Mouse (Mus musculus) forebrain, postnatal 0 days (tissue): ENCODE results near the gene Iyd. TPM values are rescaled to one million over a fixed set of nuclear protein-coding genes. Genes with fewer than 3 reads are reported as not detected.

Source experiments
- ATAC-seq: fragments of 200-750 bp; cut with Nextera tagmentation; 2 replicates; pipeline ENCODE4 v1.8.0; 2017; ENCODE audit warnings: mild to moderate bottlenecking, moderate library complexity
- DNase-seq: peaks from one replicate; pipeline ENCODE4 v3.0.0-alpha.2; 2015
- H3K27ac ChIP-seq: fragments of 300-500 bp; sonication (generic); 2 replicates; pipeline ENCODE4 v1.5.1; 2014; ENCODE audit warnings: low read depth, mild to moderate bottlenecking, antibody characterized with exemption, low read length, moderate library complexity, mixed read lengths
- H3K27me3 ChIP-seq: fragments of 300-500 bp; sonication (generic); 2 replicates; pipeline ENCODE4 v1.6.1; 2014; ENCODE audit warnings: mild to moderate bottlenecking, low read length, mixed read lengths; ENCODE audit not compliant: insufficient read depth
- H3K36me3 ChIP-seq: fragments of 300-500 bp; sonication (generic); 2 replicates; pipeline ENCODE4 v1.6.1; 2014; ENCODE audit warnings: mild to moderate bottlenecking, moderate library complexity; ENCODE audit not compliant: insufficient read depth
- H3K4me1 ChIP-seq: fragments of 300-500 bp; sonication (generic); 2 replicates; pipeline ENCODE4 v1.6.1; 2014; ENCODE audit warnings: antibody characterized with exemption; ENCODE audit not compliant: insufficient read depth
- H3K4me2 ChIP-seq: fragments of 300-500 bp; sonication (generic); 2 replicates; pipeline ENCODE4 v1.6.1; 2014; ENCODE audit warnings: low read depth, mild to moderate bottlenecking, moderate library complexity
- H3K4me3 ChIP-seq: fragments of 300-500 bp; sonication (generic); 2 replicates; pipeline ENCODE4 v1.5.1; 2014; ENCODE audit warnings: low read depth, low read length, mixed read lengths
- H3K9ac ChIP-seq: fragments of 300-500 bp; sonication (generic); 2 replicates; pipeline ENCODE4 v1.6.1; 2014; ENCODE audit warnings: mild to moderate bottlenecking
- H3K9me3 ChIP-seq: fragments of 300-500 bp; sonication (generic); 2 replicates; pipeline ENCODE4 v1.6.1; 2016; ENCODE audit warnings: low read length
- CTCF ChIP-seq: sonication (generic); IDR thresholded peaks from 2 replicates; pipeline ENCODE4 v1.5.1; 2016; ENCODE audit warnings: antibody characterized with exemption, control low read depth, low read depth
- WGBS: fragments of 180-500 bp; shearing (Covaris S2); extraction: QIAGEN DNeasy Blood & Tissue Kit; methylation state at CpG from one replicate; pipeline ENCODE4 v1.1.7; 2014; 5-methylcytosine and 5-hydroxymethylcytosine counted together
- polyA plus RNA-seq: library from polyadenylated mRNA; unstranded; fragments of >200 nt; fragmentation: Nextera tagmentation; extraction: Ambion mirVana; gene quantifications from 2 replicates; pipeline ENCODE4 v1.2.1, GENCODE M21; 2015
- total RNA-seq: library from RNA; depleted of rRNA; stranded (reverse); fragments of >200 nt; gene quantifications from 2 replicates; pipeline ENCODE4 v1.2.3, GENCODE M21; 2014

Iyd gene
- total and polyA plus RNA-seq, 2 experiments from 2014 or later = 0.50 to 0.81 TPM

DNA sequence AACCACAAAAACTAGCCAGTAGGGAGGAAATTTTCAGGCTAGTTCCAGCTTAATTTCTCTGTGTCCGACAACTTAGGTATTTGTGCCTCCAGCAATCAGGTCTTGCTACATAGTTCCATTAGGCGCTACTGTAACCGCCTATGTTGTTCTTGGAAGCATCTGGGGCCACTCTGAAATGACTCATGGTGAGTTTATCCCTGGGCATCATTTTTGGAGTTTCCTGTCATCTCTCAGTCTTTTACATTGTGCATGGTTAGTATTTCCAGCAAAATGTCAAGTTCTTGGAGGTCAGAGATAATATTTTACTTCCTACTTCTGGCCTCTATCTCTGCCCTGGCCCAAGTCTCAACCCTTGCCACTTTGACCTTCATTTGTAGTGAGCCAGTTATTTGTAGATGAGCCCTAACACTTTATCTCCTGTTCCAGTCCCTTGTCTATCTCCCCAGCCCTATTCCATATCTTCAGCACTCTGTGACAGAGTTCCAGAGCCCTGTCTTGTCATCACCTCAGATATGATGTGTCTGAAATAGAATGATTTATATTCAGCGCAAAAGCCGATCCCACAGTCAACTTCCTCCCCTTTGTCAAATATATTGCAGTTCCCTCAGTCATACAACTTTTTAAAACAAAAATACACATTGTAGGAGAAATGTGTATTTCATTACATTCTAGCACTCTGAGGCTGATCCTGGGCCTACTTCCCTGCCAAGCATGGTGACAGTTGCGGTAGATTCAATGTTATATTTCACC is 16.8 kb upstream of the Iyd start:
- no peaks in the 10 kb centered on the region for H3K27me3 ChIP-seq
- H3K36me3 ChIP-seq = no peaks in the 10 kb centered on the region
- TF ChIP-seq CTCF = no peak
- no peaks in the 10 kb centered on the region for H3K9me3 ChIP-seq
- H3K27ac ChIP-seq = 0 out of 2 replicates have a peak overlapping the region, but pooled peaks have one; percentile 21
- ATAC-seq (peak; percentile 77), DNase-seq (no peak)
- H3K4me1 ChIP-seq = no peaks in the 10 kb centered on the region
- H3K4me2 ChIP-seq = no peak overlapping the region
- H3K9ac ChIP-seq = no peak overlapping the region
- WGBS = 86% methylated on average over 6 of the region's 6 CpGs
- no peak overlapping the region for H3K4me3 ChIP-seq

- no peak overlapping the region for H3K4me3 ChIP-seq
- no peak overlapping the region for H3K4me2 ChIP-seq
- H3K4me1 ChIP-seq = no peaks in the 10 kb centered on the region
- H3K27me3 ChIP-seq = no peaks in the 10 kb centered on the region
- no peak overlapping the region for H3K9ac ChIP-seq
- WGBS = 77% methylated on average over 3 of the region's 3 CpGs
- H3K27ac ChIP-seq = no peak overlapping the region
- no peaks in the 10 kb centered on the region for H3K36me3 ChIP-seq
- DNase-seq = no peak
- ATAC-seq = no peak
- no peak for TF ChIP-seq CTCF
- no peaks in the 10 kb centered on the region for H3K9me3 ChIP-seq
These were observed 15.5 kb upstream of the Iyd start for GRCm38 (mm10) chr10:3524513-3524912.

GRCm38 (mm10) chr10:3525420-3526019 is 14.5 kb upstream of the Iyd start:
- no peaks in the 10 kb centered on the region for H3K9me3 ChIP-seq
- WGBS = 12% methylated on average over 2 of the region's 2 CpGs
- ATAC-seq (no peak), DNase-seq (no peak)
- TF ChIP-seq CTCF = no peak
- no peak overlapping the region for H3K4me2 ChIP-seq
- H3K27me3 ChIP-seq = no peaks in the 10 kb centered on the region
- no peak overlapping the region for H3K27ac ChIP-seq
- no peak overlapping the region for H3K9ac ChIP-seq
- H3K4me1 ChIP-seq = no peaks in the 10 kb centered on the region
- no peaks in the 10 kb centered on the region for H3K36me3 ChIP-seq
- H3K4me3 ChIP-seq = no peak overlapping the region

DNA sequence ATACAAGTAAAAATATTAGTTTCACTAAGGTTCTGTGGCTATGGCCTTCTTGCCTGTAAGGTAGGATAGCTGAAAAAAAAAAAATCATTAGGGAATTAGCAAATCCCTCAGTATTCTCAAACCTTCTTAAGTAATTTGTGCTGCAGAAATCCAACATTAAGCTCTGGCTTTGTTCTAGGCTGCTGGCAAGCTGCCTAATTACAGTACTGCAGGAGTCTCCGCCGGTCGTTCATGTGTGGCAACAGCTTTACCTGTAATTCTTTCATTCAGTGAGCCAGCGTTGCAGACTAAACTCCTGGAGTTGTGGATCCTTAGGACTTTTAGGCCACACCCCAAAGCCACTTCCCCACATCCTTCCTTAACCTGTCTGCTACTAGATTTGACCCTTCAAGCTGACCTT is 10.2 kb upstream of the Iyd start:
- Histone ChIP-seq H3K27me3 (no peaks in the 10 kb centered on the region), H3K9me3 (no peaks in the 10 kb centered on the region), H3K4me1 (no peaks in the 10 kb centered on the region), H3K9ac (no peak overlapping the region), H3K4me3 (no peak overlapping the region), H3K27ac (no peak overlapping the region), H3K4me2 (no peak overlapping the region), H3K36me3 (no peaks in the 10 kb centered on the region)
- ATAC-seq (no peak), DNase-seq (peak; percentile 52)
- no peak for TF ChIP-seq CTCF
- 19% methylated on average over 4 of the region's 4 CpGs for WGBS

DNA sequence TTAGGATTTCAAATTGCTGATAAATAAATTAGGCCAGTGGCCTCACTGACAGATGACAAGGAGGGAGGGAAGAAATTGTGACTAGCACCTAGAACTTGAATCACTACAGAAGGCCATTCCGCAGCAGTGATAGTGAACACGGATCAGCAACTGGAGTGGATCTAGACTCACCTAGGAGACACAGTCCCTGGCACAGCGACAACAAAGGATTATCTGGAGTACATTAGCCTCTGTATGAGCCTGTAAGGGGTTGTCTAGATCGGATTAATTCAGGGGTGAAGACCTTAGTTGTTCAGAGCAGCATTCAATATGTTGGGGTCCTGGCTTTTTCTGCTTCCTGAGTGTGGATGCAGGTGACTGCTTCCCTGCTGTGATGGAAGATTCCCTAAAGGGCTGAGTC is 9.4 kb upstream of the Iyd start:
- no peak overlapping the region for H3K4me3 ChIP-seq

DNA sequence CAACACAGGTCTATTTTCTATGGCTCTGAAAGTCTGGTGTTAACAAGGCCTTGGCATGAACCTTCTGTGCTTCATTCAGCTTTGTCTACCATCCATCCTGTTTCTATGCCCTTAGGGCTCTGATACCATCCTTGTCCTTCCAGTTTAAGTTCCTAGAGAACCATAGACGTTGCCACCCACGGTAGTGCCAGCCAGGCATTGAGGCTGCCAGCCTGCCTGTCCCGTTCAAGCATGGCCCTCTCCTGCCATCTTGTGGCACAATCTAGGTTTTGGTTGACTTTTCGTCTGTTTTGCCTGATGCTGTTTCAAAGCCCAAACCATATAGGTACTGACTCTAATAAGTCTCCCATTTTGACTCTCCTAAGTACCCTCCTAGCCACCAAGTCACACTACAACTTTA is 8.7 kb upstream of the Iyd start:
- peak; percentile 80 for ATAC-seq
- H3K36me3 ChIP-seq = no peaks in the 10 kb centered on the region
- no peak overlapping the region for H3K27ac ChIP-seq
- peak; percentile 93 for DNase-seq
- H3K9ac ChIP-seq = no peak overlapping the region
- peak; percentile 98 for TF ChIP-seq CTCF
- no peaks in the 10 kb centered on the region for H3K4me1 ChIP-seq
- H3K4me2 ChIP-seq = no peak overlapping the region
- 1% methylated on average over 4 of the region's 4 CpGs for WGBS
- H3K27me3 ChIP-seq = no peaks in the 10 kb centered on the region
- no peak overlapping the region for H3K4me3 ChIP-seq
- no peaks in the 10 kb centered on the region for H3K9me3 ChIP-seq

More for the DNA sequence above, 9.4 kb upstream of the Iyd start:
- DNase-seq (no peak), ATAC-seq (no peak)
- Histone ChIP-seq H3K9me3 (no peaks in the 10 kb centered on the region), H3K27ac (no peak overlapping the region), H3K4me2 (no peak overlapping the region), H3K27me3 (no peaks in the 10 kb centered on the region), H3K36me3 (no peaks in the 10 kb centered on the region), H3K4me1 (no peaks in the 10 kb centered on the region), H3K9ac (no peak overlapping the region)
- 47% methylated on average over 4 of the region's 4 CpGs for WGBS
- no peak for TF ChIP-seq CTCF

GRCm38 (mm10) chr10:3534445-3534844 is 5.6 kb upstream of the Iyd start:
- no peak overlapping the region for H3K27ac ChIP-seq
- no peaks in the 10 kb centered on the region for H3K4me1 ChIP-seq
- TF ChIP-seq CTCF = peak; percentile 83
- H3K4me3 ChIP-seq = peak overlapping the region; percentile 10; the same call in 1 of the 2 replicates
- peak overlapping the region; percentile 49 for H3K4me2 ChIP-seq
- H3K27me3 ChIP-seq = no peaks in the 10 kb centered on the region
- 0 out of 2 replicates have a peak, but pooled peaks have one; percentile 28 for ATAC-seq
- H3K9ac ChIP-seq = peak overlapping the region; percentile 31; the same call in 1 of the 2 replicates
- DNase-seq = peak; percentile 84
- H3K36me3 ChIP-seq = no peaks in the 10 kb centered on the region
- 3% methylated on average over 7 of the region's 7 CpGs for WGBS
- H3K9me3 ChIP-seq = no peaks in the 10 kb centered on the region
